Mouse (Mus musculus) G1E (cell line): ENCODE data around the gene Cbr4. TPM values are rescaled to one million over a fixed set of nuclear protein-coding genes. Genes with fewer than 3 reads are reported as not detected.

Experiments
- ATAC-seq: 2 replicates; pipeline ENCODE4 v1.8.0; 2016; ENCODE audit warnings: mild to moderate bottlenecking; ENCODE audit not compliant: insufficient number of reproducible peaks, poor library complexity, low FRiP score, severe bottlenecking; ENCODE audit errors: extremely low read depth
- DNase-seq: peaks from one replicate; pipeline ENCODE4 v3.0.0; 2012; ENCODE audit warnings: low spot score
- H3K27me3 ChIP-seq: 2 replicates; pipeline ENCODE4 v1.6.1; 2012; ENCODE audit warnings: mild to moderate bottlenecking, low read length, inconsistent platforms; ENCODE audit not compliant: insufficient read depth
- H3K36me3 ChIP-seq: replicated peaks from 2 replicates; pipeline ENCODE3; 2012; ENCODE audit warnings: mild to moderate bottlenecking, inconsistent platforms
- H3K4me1 ChIP-seq: 2 replicates; pipeline ENCODE4 v1.6.1; 2012; ENCODE audit warnings: low read depth, low read length, inconsistent platforms, mixed read lengths; ENCODE audit not compliant: insufficient read depth
- H3K4me3 ChIP-seq: 2 replicates; pipeline ENCODE4 v1.5.1; 2012; ENCODE audit warnings: low read depth, mild to moderate bottlenecking, inconsistent platforms, low read length, moderate library complexity, mixed read lengths
- H3K9me3 ChIP-seq: replicated peaks from 2 replicates; pipeline ENCODE4 v1.6.1; 2012; ENCODE audit warnings: inconsistent platforms
- CTCF ChIP-seq: IDR thresholded peaks from 2 replicates; pipeline ENCODE4 v1.5.1; 2012; ENCODE audit warnings: low read depth, low read length, inconsistent platforms, mixed read lengths
- GATA1 ChIP-seq: IDR thresholded peaks from 2 replicates; pipeline ENCODE4 v1.6.1; 2012; ENCODE audit warnings: borderline replicate concordance, low read length, inconsistent platforms, mixed read lengths
- GATA2 ChIP-seq: IDR thresholded peaks from 2 replicates; pipeline ENCODE4 v1.6.1; 2012; ENCODE audit warnings: low read depth, low read length, inconsistent platforms, borderline replicate concordance
- POLR2AphosphoS5 ChIP-seq: IDR thresholded peaks from 2 replicates; pipeline ENCODE4 v1.6.1; 2012; ENCODE audit warnings: low read depth, low read length, inconsistent platforms; ENCODE audit not compliant: insufficient replicate concordance
- TAL1 ChIP-seq: conservative IDR thresholded peaks from 2 replicates; pipeline ENCODE4 v1.6.1; 2012; ENCODE audit warnings: low read depth, low read length, inconsistent platforms, mixed read lengths
- polyA plus RNA-seq: library from polyadenylated mRNA; stranded (reverse); fragments of >175 nt; gene quantifications from 2 replicates; pipeline ENCODE4 v1.2.3, GENCODE M21; 2012
- total RNA-seq, 2 experiments: library from RNA; stranded (forward) in 1 of 2; stranded (reverse) in 1 of 2; fragments of 200-1000 nt in 1 of 2; fragments of >200 nt in 1 of 2; fragmentation: Nextera tagmentation in 1 of 2; gene quantifications; 2 replicates each; pipeline ENCODE4 v1.2.3; 2014 to 2017

The Cbr4 gene
- total RNA-seq (2014; fragmentation: Nextera tagmentation), result 35.6 and 44.2 TPM in 2 replicates
- 68.3 and 84.7 TPM in 2 replicates for total RNA-seq (2017)
- 1.3 and 1.7 TPM in 2 replicates for polyA plus RNA-seq

GRCm38 (mm10) chr8:61487597-61488156, at the start of gene Cbr4:
Cbr4 (plus strand) TSS chr8:61487734.
- TF ChIP-seq POLR2AphosphoS5 (no peak), GATA2 (no peak)
- Histone ChIP-seq H3K36me3 (peaks cover 19% of the 10 kb centered on the region), H3K4me3 (peak within 1 kb of the TSS; percentile 75), H3K4me1 (peaks cover 11% of the 10 kb centered on the region), H3K27me3 (no peaks in the 10 kb centered on the region), H3K9me3 (no peaks in the 10 kb centered on the region)
- DNase-seq, result peak; percentile 73
- peak; percentile 98 for ATAC-seq

- Histone ChIP-seq H3K9me3 (peaks cover 11% of the 10 kb centered on the region), H3K4me1 (no peaks in the 10 kb centered on the region), H3K27me3 (0 out of 2 replicates have a peak, but pooled peaks cover 3% of the 10 kb centered on the region), H3K36me3 (no peaks in the 10 kb centered on the region), H3K4me3 (no peak overlapping the region)
- no peak for ATAC-seq
- no peak for DNase-seq
- TF ChIP-seq TAL1, result no peak
- TF ChIP-seq GATA1, result no peak
- no peak for TF ChIP-seq POLR2AphosphoS5
- TF ChIP-seq CTCF, result no peak
- no peak for TF ChIP-seq GATA2
These were observed 44.5 kb upstream of the Cbr4 start for GRCm38 (mm10) chr8:61442988-61443387.

GRCm38 (mm10) chr8:61444358-61444757, 43.2 kb upstream of the Cbr4 start:
- 0 out of 2 replicates have a peak, but pooled peaks cover 3% of the 10 kb centered on the region for H3K27me3 ChIP-seq
- H3K9me3 ChIP-seq, result peaks cover 11% of the 10 kb centered on the region
- ATAC-seq, result no peak
- TF ChIP-seq CTCF (no peak), TAL1 (no peak), GATA2 (no peak), POLR2AphosphoS5 (no peak), GATA1 (no peak)
- peaks cover 7% of the 10 kb centered on the region for H3K4me1 ChIP-seq
- H3K36me3 ChIP-seq, result no peaks in the 10 kb centered on the region
- DNase-seq, result no peak
- H3K4me3 ChIP-seq, result no peak overlapping the region

- Histone ChIP-seq H3K9me3 (peaks cover 3% of the 10 kb centered on the region), H3K36me3 (no peaks in the 10 kb centered on the region), H3K4me3 (no peak overlapping the region), H3K27me3 (no peaks in the 10 kb centered on the region), H3K4me1 (peaks cover 19% of the 10 kb centered on the region)
- DNase-seq (no peak), ATAC-seq (no peak)
- TF ChIP-seq TAL1 (no peak), CTCF (no peak), POLR2AphosphoS5 (no peak), GATA1 (no peak)
These were observed 41.2 kb upstream of the Cbr4 start for GRCm38 (mm10) chr8:61446329-61446728.

GRCm38 (mm10) chr8:61448100-61448499, 39.4 kb upstream of the Cbr4 start:
- Histone ChIP-seq H3K4me3 (no peak overlapping the region), H3K36me3 (no peaks in the 10 kb centered on the region), H3K9me3 (no peaks in the 10 kb centered on the region), H3K4me1 (peaks cover 25% of the 10 kb centered on the region), H3K27me3 (no peaks in the 10 kb centered on the region)
- ATAC-seq (no peak), DNase-seq (no peak)
- no peak for TF ChIP-seq GATA2

- no peaks in the 10 kb centered on the region for H3K27me3 ChIP-seq
- H3K4me1 ChIP-seq, result peaks cover 25% of the 10 kb centered on the region
- H3K36me3 ChIP-seq, result no peaks in the 10 kb centered on the region
- H3K9me3 ChIP-seq, result no peaks in the 10 kb centered on the region
- DNase-seq (no peak), ATAC-seq (no peak)
- H3K4me3 ChIP-seq, result no peak overlapping the region
- TF ChIP-seq GATA1, result no peak
- TF ChIP-seq POLR2AphosphoS5, result no peak
- no peak for TF ChIP-seq GATA2
- TF ChIP-seq TAL1, result no peak
- TF ChIP-seq CTCF, result no peak
These were observed 38.7 kb upstream of the Cbr4 start for GRCm38 (mm10) chr8:61448881-61449280.
